Mouse (Mus musculus) limb, embryonic 12.5 days (tissue): Measurements from ENCODE around the gene Btbd7. TPM values are rescaled to one million over a fixed set of nuclear protein-coding genes. Genes with fewer than 3 reads are reported as not detected.

Source experiments
- ATAC-seq: fragments of 200-750 bp; cut with Nextera tagmentation; 2 replicates; pipeline ENCODE4 v1.8.0; 2017; ENCODE audit warnings: low read depth, moderate TSS enrichment; ENCODE audit not compliant: insufficient number of reproducible peaks, insufficient read depth, low FRiP score, low TSS enrichment
- H3K27ac ChIP-seq: fragments of 300-500 bp; sonication (generic); 2 replicates; pipeline ENCODE4 v1.5.1; 2016; ENCODE audit warnings: mild to moderate bottlenecking, moderate library complexity
- H3K27me3 ChIP-seq: fragments of 300-500 bp; sonication (generic); 2 replicates; pipeline ENCODE4 v1.6.1; 2016; ENCODE audit warnings: mild to moderate bottlenecking, moderate library complexity
- H3K36me3 ChIP-seq: fragments of 300-500 bp; sonication (generic); 2 replicates; pipeline ENCODE4 v1.6.1; 2016; ENCODE audit warnings: mild to moderate bottlenecking, moderate library complexity
- H3K4me1 ChIP-seq: fragments of 300-500 bp; sonication (generic); replicated peaks from 2 replicates; pipeline ENCODE4 v1.6.1; 2016
- H3K4me2 ChIP-seq: fragments of 300-500 bp; sonication (generic); 2 replicates; pipeline ENCODE4 v1.6.1; 2016; ENCODE audit warnings: mild to moderate bottlenecking, moderate library complexity
- H3K4me3 ChIP-seq: fragments of 300-500 bp; sonication (generic); replicated peaks from 2 replicates; pipeline ENCODE4 v1.5.1; 2016; ENCODE audit warnings: mild to moderate bottlenecking
- H3K9ac ChIP-seq: fragments of 300-500 bp; sonication (generic); replicated peaks from 2 replicates; pipeline ENCODE4 v1.6.1; 2016; ENCODE audit warnings: mild to moderate bottlenecking, moderate library complexity
- H3K9me3 ChIP-seq: fragments of 300-500 bp; sonication (generic); 2 replicates; pipeline ENCODE4 v1.6.1; 2016; ENCODE audit warnings: mild to moderate bottlenecking, moderate library complexity
- WGBS: fragments of 180-500 bp; shearing (Covaris S2); methylation state at CpG from one replicate; pipeline ENCODE4 v1.1.7; 2016; 5-methylcytosine and 5-hydroxymethylcytosine counted together
- polyA plus RNA-seq: library from polyadenylated mRNA; unstranded; fragments of >200 nt; fragmentation: Nextera tagmentation; extraction: Ambion mirVana; gene quantifications from 2 replicates; pipeline ENCODE4 v1.2.1, GENCODE M21; 2016

The Btbd7 gene
- 27.4 and 28.8 TPM in 2 replicates for polyA plus RNA-seq

- peak within 1 kb of the TSS; percentile 79 for H3K4me2 ChIP-seq
- peak within 1 kb of the TSS; percentile 96 for H3K27ac ChIP-seq
- H3K9ac ChIP-seq: peak within 1 kb of the TSS; percentile 95
- under 1% methylated on average over 78 of the region's 95 CpGs for WGBS
- H3K4me3 ChIP-seq: peak within 1 kb of the TSS; percentile 93
- no peaks in the 10 kb centered on the region for H3K36me3 ChIP-seq
- peak; percentile 96 for ATAC-seq
- no peaks in the 10 kb centered on the region for H3K27me3 ChIP-seq
- H3K9me3 ChIP-seq: no peaks in the 10 kb centered on the region
- peaks cover 18% of the 10 kb centered on the region for H3K4me1 ChIP-seq
These were observed at the start of gene Btbd7 for GRCm38 (mm10) chr12:102878031-102878823. Gene Btbd7, minus strand, starts transcription at chr12:102878471.

- Histone ChIP-seq H3K9me3 (no peaks in the 10 kb centered on the region), H3K4me1 (peaks cover 12% of the 10 kb centered on the region), H3K27ac (no peak overlapping the region), H3K36me3 (no peaks in the 10 kb centered on the region), H3K4me2 (no peak overlapping the region), H3K9ac (no peak overlapping the region), H3K27me3 (peaks cover 47% of the 10 kb centered on the region), H3K4me3 (no peak overlapping the region)
- 19% methylated on average over 2 of the region's 2 CpGs for WGBS
- ATAC-seq: no peak
These were observed 37.8 kb upstream of the Btbd7 start for GRCm38 (mm10) chr12:102916073-102916472.

GRCm38 (mm10) chr12:102908191-102908590, 29.9 kb upstream of the Btbd7 start:
- Histone ChIP-seq H3K27ac (no peak overlapping the region), H3K4me2 (no peak overlapping the region), H3K4me1 (no peaks in the 10 kb centered on the region), H3K36me3 (no peaks in the 10 kb centered on the region), H3K27me3 (peaks cover 32% of the 10 kb centered on the region), H3K4me3 (no peak overlapping the region), H3K9ac (no peak overlapping the region), H3K9me3 (no peaks in the 10 kb centered on the region)
- 42% methylated on average over 3 of the region's 3 CpGs for WGBS
- no peak for ATAC-seq

- 0 out of 2 replicates have a peak, but pooled peaks cover 3% of the 10 kb centered on the region for H3K27me3 ChIP-seq
- 90% methylated on average over 17 of the region's 17 CpGs for WGBS
- H3K4me1 ChIP-seq: no peaks in the 10 kb centered on the region
- no peak within 1 kb of the TSS for H3K9ac ChIP-seq
- H3K36me3 ChIP-seq: no peaks in the 10 kb centered on the region
- no peak for ATAC-seq
- H3K4me2 ChIP-seq: no peak within 1 kb of the TSS
- no peak within 1 kb of the TSS for H3K4me3 ChIP-seq
- H3K9me3 ChIP-seq: no peaks in the 10 kb centered on the region
- H3K27ac ChIP-seq: no peak within 1 kb of the TSS
These were observed 20.8 kb upstream of the Btbd7 start, which contains the start of gene Cox8c for GRCm38 (mm10) chr12:102899091-102899490. Gene Cox8c, plus strand, starts transcription at chr12:102899316.

- Histone ChIP-seq H3K4me1 (no peaks in the 10 kb centered on the region), H3K9me3 (0 out of 2 replicates have a peak, but pooled peaks cover 3% of the 10 kb centered on the region), H3K4me2 (no peak overlapping the region), H3K27ac (no peak overlapping the region), H3K36me3 (no peaks in the 10 kb centered on the region), H3K9ac (no peak overlapping the region), H3K27me3 (peaks cover 8% of the 10 kb centered on the region), H3K4me3 (no peak overlapping the region)
- ATAC-seq: no peak
- 75% methylated on average over 5 of the region's 5 CpGs for WGBS
These were observed 10.3 kb upstream of the Btbd7 start for GRCm38 (mm10) chr12:102888568-102888967.

- 72% methylated on average over 10 of the region's 10 CpGs for WGBS
- H3K9me3 ChIP-seq: 0 out of 2 replicates have a peak, but pooled peaks cover 3% of the 10 kb centered on the region
- no peaks in the 10 kb centered on the region for H3K4me1 ChIP-seq
- H3K4me2 ChIP-seq: no peak overlapping the region
- peaks cover 8% of the 10 kb centered on the region for H3K27me3 ChIP-seq
- H3K9ac ChIP-seq: no peak overlapping the region
- ATAC-seq: no peak
- no peak overlapping the region for H3K4me3 ChIP-seq
- no peak overlapping the region for H3K27ac ChIP-seq
- no peaks in the 10 kb centered on the region for H3K36me3 ChIP-seq
These were observed 9.1 kb upstream of the Btbd7 start for GRCm38 (mm10) chr12:102887366-102887765.

GRCm38 (mm10) chr12:102885735-102886134, 7.5 kb upstream of the Btbd7 start:
- Histone ChIP-seq H3K4me3 (no peak overlapping the region), H3K4me2 (no peak overlapping the region), H3K27ac (no peak overlapping the region), H3K36me3 (no peaks in the 10 kb centered on the region), H3K9ac (no peak overlapping the region), H3K4me1 (no peaks in the 10 kb centered on the region), H3K9me3 (no peaks in the 10 kb centered on the region), H3K27me3 (peaks cover 8% of the 10 kb centered on the region)
- no peak for ATAC-seq
- WGBS: 21% methylated on average over 5 of the region's 5 CpGs

GRCm38 (mm10) chr12:102878901-102879300, 630 bp upstream of the Btbd7 start:
- peak overlapping the region; percentile 95 for H3K9ac ChIP-seq
- ATAC-seq: no peak
- peak overlapping the region; percentile 93 for H3K4me3 ChIP-seq
- 31% methylated on average over 7 of the region's 7 CpGs for WGBS
- H3K4me2 ChIP-seq: peak overlapping the region; percentile 79
- peak overlapping the region; percentile 96 for H3K27ac ChIP-seq
- no peaks in the 10 kb centered on the region for H3K27me3 ChIP-seq
- no peaks in the 10 kb centered on the region for H3K36me3 ChIP-seq
- H3K4me1 ChIP-seq: peaks cover 18% of the 10 kb centered on the region
- no peaks in the 10 kb centered on the region for H3K9me3 ChIP-seq

- H3K36me3 ChIP-seq: no peaks in the 10 kb centered on the region
- no peaks in the 10 kb centered on the region for H3K9me3 ChIP-seq
- H3K27ac ChIP-seq: peak overlapping the region; percentile 96
- H3K9ac ChIP-seq: peak overlapping the region; percentile 95
- WGBS: 1% methylated on average over 65 of the region's 70 CpGs
- H3K4me3 ChIP-seq: peak overlapping the region; percentile 93
- peak; percentile 81 for ATAC-seq
- no peaks in the 10 kb centered on the region for H3K27me3 ChIP-seq
- peak overlapping the region; percentile 79 for H3K4me2 ChIP-seq
- H3K4me1 ChIP-seq: peaks cover 18% of the 10 kb centered on the region
These were observed 805 bp downstream of the Btbd7 start for GRCm38 (mm10) chr12:102877301-102878030.

GRCm38 (mm10) chr12:102870527-102870926, 7.7 kb downstream of the Btbd7 start:
- no peak for ATAC-seq

GRCm38 (mm10) chr12:102869802-102870201, 8.5 kb downstream of the Btbd7 start:
- H3K9ac ChIP-seq: no peak overlapping the region
- ATAC-seq: no peak
- H3K9me3 ChIP-seq: no peaks in the 10 kb centered on the region
- H3K27ac ChIP-seq: no peak overlapping the region
- no peaks in the 10 kb centered on the region for H3K4me1 ChIP-seq
- H3K4me2 ChIP-seq: no peak overlapping the region
- H3K36me3 ChIP-seq: peaks cover 2% of the 10 kb centered on the region; the same call in 1 of the 2 replicates
- no peak overlapping the region for H3K4me3 ChIP-seq
- WGBS: 95% methylated on average over 2 of the region's 2 CpGs
- no peaks in the 10 kb centered on the region for H3K27me3 ChIP-seq

More at GRCm38 (mm10) chr12:102870527-102870926, 7.7 kb downstream of the Btbd7 start:
- WGBS: 92% methylated on average over 1 of the region's 1 CpGs
- Histone ChIP-seq H3K36me3 (peaks cover 2% of the 10 kb centered on the region; the same call in 1 of the 2 replicates), H3K9ac (no peak overlapping the region), H3K27me3 (no peaks in the 10 kb centered on the region), H3K27ac (no peak overlapping the region), H3K4me1 (no peaks in the 10 kb centered on the region), H3K4me2 (no peak overlapping the region), H3K9me3 (no peaks in the 10 kb centered on the region), H3K4me3 (no peak overlapping the region)
